Mouse (Mus musculus): ENCODE data around the gene Ndufa6. TPM values are rescaled to one million over a fixed set of nuclear protein-coding genes. Genes with fewer than 3 reads are reported as not detected.

Ndufa6 gene
- polyA plus RNA-seq, 1 experiment from 2014 or later, result 493 TPM

DNA sequence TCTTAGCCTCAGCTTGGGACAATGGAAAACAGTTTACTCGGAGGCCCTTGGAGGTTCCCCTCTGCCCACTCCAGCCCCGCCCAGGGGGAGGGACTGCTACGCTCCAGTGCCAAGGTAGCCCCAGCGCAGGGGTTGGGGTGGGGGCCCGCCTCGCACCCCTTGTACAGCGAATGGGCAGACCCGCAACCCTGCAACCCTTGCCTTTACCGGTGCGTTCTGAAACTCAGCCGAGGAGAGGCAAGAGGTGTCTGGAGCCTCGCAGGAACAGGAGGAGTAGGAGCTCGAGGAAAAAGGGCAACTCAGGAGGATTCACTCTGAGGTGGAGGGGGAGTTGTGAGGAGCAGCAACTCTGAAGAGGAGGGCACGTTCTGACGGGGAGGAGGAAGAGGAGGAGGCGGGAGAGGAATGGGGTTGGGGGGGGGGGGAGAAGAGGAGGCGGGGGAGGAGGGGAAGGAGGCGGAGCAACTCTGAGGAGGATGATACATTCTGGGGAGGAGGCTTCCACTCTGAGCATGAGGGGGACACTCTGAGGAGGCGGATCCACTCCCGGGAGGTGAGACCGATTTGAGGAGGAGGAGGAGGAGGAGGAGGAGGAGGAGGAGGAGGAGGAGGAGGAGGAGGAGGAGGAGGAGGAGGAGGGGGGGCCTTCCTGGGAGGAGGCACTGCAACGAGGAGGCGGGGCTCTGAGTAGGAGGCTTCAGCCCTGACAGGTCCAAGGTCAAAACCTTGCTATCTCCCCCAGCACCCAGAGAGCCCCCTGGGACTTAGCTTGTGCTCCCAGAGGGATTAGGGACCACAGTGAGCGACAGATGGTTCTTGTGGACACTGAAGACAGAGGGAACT, 26.0 kb upstream of the Ndufa6 start, which contains the start of gene Cyp2d22:
Gene Cyp2d22 (minus strand): TSS at position 390 of the 843 bp plus-strand sequence.
- ATAC-seq (peak; percentile 21), DNase-seq (ENCODE audit: low read depth, low spot score) (no peak)
- POLR2A ChIA-PET, result interaction anchor here (0.7 kb wide), 1 partner anchor 9 kb away, joined by 3 read pairs; no protein-coding TSS in a partner anchor
- CTCF ChIA-PET, result no interaction called here
- in situ Hi-C loops (cut with MboI; ENCODE audit: low pct_unique_long_range_greater_than_20kb), result no loop called here
- peaks cover 22% of the 10 kb centered on the region for H3K27me3 ChIP-seq
- TF ChIP-seq CTCF (IDR thresholded peaks at IDR 0.05), result no peak

- ATAC-seq, result no peak
- in situ Hi-C loops (cut with MboI; ENCODE audit: low pct_unique_long_range_greater_than_20kb), result no loop called here
- peaks cover 16% of the 10 kb centered on the region for H3K27me3 ChIP-seq
- CTCF ChIA-PET, result no interaction called here
- POLR2A ChIA-PET, result no interaction called here
- DNase-seq (ENCODE audit: low read depth, low spot score), result no peak
- no peak for TF ChIP-seq CTCF (IDR thresholded peaks at IDR 0.05)
Observed at GRCm38 (mm10) chr15:82379511-82379870, 25.4 kb upstream of the Ndufa6 start.

DNA sequence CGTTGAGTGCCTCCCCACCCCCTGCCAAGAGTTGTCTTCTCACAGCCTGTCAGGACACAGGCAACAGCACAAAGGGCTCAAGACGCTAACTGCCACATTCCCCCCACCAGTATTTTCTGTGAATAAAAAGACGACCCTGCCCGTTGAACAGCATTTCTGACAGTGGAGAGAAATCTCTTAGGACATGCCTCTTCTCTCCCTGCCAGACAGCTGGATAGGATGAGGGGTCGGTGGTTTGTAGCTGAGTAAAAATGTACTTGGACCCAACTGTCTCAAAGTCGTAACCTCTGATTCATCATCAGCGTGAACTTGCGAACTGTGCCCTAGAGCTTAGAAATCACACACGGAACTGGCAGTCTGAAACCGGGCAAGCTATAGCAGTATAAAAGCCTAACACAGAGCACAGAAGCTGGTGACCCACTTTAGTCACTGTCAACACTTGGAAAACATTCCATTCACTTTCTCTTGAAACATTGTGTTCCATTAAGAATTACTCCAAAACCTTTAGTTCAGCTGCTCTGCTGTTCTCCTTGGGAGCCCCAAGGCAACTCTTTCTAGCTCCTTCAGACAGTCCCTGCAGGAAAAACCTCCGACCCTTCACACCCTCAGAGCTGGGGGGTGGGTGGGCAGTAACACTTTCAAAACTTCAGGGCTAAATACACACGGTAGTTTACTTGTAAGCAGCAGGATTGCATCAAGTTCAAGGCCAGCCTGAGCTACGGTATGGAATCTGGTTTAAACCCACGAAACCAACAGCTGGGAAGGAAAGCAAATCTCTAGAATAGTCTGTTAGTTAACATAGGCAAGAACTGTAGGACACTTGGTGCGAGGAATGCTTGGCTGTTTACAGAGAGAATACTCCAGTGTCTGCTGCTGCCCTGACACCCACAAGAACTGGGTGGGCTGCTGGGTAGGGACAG, 24.4 kb upstream of the Ndufa6 start:
- no peak for TF ChIP-seq CTCF (IDR thresholded peaks at IDR 0.05)
- no peak for ATAC-seq
- POLR2A ChIA-PET, result no interaction called here
- in situ Hi-C loops (cut with MboI; ENCODE audit: low pct_unique_long_range_greater_than_20kb), result no loop called here
- H3K27me3 ChIP-seq, result peaks cover 9% of the 10 kb centered on the region
- CTCF ChIA-PET, result no interaction called here
- DNase-seq (ENCODE audit: low read depth, low spot score), result no peak

- no peak for ATAC-seq
- in situ Hi-C loops (cut with MboI; ENCODE audit: low pct_unique_long_range_greater_than_20kb), result no loop called here
- CTCF ChIA-PET, result no interaction called here
- DNase-seq (ENCODE audit: low read depth, low spot score), result no peak
- POLR2A ChIA-PET, result interaction anchor here (1.0 kb wide), 1 partner anchor 44 kb away, joined by 3 read pairs; no protein-coding TSS in a partner anchor
- H3K27me3 ChIP-seq, result peaks cover 7% of the 10 kb centered on the region
- TF ChIP-seq CTCF (IDR thresholded peaks at IDR 0.05), result no peak
Observed at GRCm38 (mm10) chr15:82377701-82378100, 23.6 kb upstream of the Ndufa6 start.

DNA sequence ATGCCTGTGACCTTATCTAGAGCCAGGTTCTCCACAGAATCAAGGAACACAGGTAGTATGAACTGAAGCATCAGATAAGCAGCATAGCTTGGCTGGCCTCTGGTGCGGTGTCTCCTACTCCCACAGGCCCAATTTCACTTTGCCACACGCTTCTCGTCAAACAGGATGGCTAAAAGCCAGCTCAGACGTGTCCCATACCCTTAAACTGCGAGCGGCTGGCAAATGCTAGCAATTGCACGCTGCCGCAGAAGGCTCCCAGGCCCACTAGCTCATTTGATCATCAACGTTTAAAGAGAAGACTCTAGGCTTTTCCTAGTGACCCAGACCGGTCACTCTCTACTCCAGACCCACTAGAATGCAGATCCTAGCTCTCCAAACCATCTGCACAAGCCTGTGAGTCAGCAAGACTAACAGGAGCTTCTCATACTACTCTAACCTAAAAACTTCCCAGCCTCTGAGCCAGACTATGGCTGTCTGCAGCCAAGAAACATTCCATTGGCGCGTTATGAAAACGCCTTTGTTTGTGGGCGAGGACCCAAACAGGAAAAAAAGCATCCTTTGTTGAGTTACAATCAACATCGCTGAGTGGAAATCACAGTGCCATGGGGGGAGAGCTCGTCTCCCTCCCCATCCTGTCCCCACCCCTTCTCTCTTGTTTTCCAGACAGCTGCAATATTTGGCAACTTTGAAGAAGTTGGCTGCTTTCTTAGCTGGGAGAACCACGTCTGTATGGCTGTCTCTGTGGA, 22.4 kb upstream of the Ndufa6 start:
- ChIA-PET POLR2A (interaction anchor here (1.0 kb wide), 1 partner anchor 43 kb away, joined by 3 read pairs; no protein-coding TSS in a partner anchor), CTCF (no interaction called here)
- DNase-seq (ENCODE audit: low read depth, low spot score) (no peak), ATAC-seq (no peak)
- H3K27me3 ChIP-seq, result peaks cover under 1% of the 10 kb centered on the region
- in situ Hi-C loops (cut with MboI; ENCODE audit: low pct_unique_long_range_greater_than_20kb), result no loop called here
- TF ChIP-seq CTCF (IDR thresholded peaks at IDR 0.05), result no peak

GRCm38 (mm10) chr15:82375855-82376254, 21.7 kb upstream of the Ndufa6 start:
- no peak for DNase-seq (ENCODE audit: low read depth, low spot score)
- no peaks in the 10 kb centered on the region for H3K27me3 ChIP-seq
- no peak for TF ChIP-seq CTCF (IDR thresholded peaks at IDR 0.05)
- ChIA-PET CTCF (no interaction called here), POLR2A (no interaction called here)
- in situ Hi-C loops (cut with MboI; ENCODE audit: low pct_unique_long_range_greater_than_20kb), result no loop called here
- no peak for ATAC-seq

- CTCF ChIA-PET, result no interaction called here
Observed at GRCm38 (mm10) chr15:82374437-82374836, 20.3 kb upstream of the Ndufa6 start.

GRCm38 (mm10) chr15:82372991-82373390, 18.9 kb upstream of the Ndufa6 start:
- DNase-seq (ENCODE audit: low read depth, low spot score) (no peak), ATAC-seq (no peak)
- no peaks in the 10 kb centered on the region for H3K27me3 ChIP-seq

More at GRCm38 (mm10) chr15:82374437-82374836, 20.3 kb upstream of the Ndufa6 start:
- in situ Hi-C loops (cut with MboI; ENCODE audit: low pct_unique_long_range_greater_than_20kb), result no loop called here
- POLR2A ChIA-PET, result no interaction called here
- DNase-seq (ENCODE audit: low read depth, low spot score), result no peak
- ATAC-seq, result no peak
- H3K27me3 ChIP-seq, result no peaks in the 10 kb centered on the region
- no peak for TF ChIP-seq CTCF (IDR thresholded peaks at IDR 0.05)

DNA sequence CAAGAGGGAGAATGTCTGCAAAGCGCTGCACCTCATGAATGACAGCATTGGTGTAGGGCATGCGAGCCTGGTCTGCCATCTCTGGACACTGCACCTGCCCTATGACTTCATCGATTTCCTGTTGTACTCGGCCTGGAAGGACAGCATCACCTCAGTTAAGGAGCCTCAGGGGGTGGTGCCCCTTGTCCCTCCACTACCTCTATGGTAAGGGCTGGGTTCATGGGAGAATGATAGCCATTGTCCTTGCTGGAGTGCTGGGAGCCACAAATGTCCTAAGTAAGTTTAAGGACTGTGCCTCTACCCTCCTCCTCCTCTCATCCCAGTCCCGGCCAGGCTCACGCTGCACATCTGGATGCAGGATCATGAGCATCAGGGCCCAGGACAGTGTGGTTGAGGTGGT, 18.3 kb upstream of the Ndufa6 start:
- no peak for TF ChIP-seq CTCF (IDR thresholded peaks at IDR 0.05)
- H3K27me3 ChIP-seq, result no peaks in the 10 kb centered on the region
- POLR2A ChIA-PET, result no interaction called here
- ATAC-seq, result no peak
- in situ Hi-C loops (cut with MboI; ENCODE audit: low pct_unique_long_range_greater_than_20kb), result no loop called here
- DNase-seq (ENCODE audit: low read depth, low spot score), result no peak
- CTCF ChIA-PET, result no interaction called here

More at GRCm38 (mm10) chr15:82372991-82373390, 18.9 kb upstream of the Ndufa6 start:
- no peak for TF ChIP-seq CTCF (IDR thresholded peaks at IDR 0.05)
- ChIA-PET CTCF (no interaction called here), POLR2A (no interaction called here)
- in situ Hi-C loops (cut with MboI; ENCODE audit: low pct_unique_long_range_greater_than_20kb), result no loop called here

DNA sequence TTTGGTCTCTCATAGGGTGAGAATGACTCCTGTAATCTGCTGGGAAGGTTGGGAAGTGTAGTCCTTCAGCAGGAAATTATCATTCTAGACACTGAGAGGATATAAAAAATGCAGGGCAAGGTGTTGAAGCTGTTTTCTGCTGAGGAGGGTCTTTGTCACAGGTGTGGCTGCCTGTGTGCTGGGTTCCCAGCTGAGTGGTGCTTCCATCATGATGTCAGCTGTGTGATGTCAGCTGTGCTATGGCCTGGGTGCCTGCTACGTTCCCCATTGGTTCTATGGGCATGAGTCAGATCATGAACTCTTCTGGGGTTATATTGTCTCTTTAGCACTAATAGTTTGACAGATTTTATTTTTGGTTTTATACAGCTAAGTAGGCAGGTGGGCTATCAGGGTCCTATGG, 14.7 kb upstream of the Ndufa6 start:
- H3K27me3 ChIP-seq, result no peaks in the 10 kb centered on the region
- in situ Hi-C loops (cut with MboI; ENCODE audit: low pct_unique_long_range_greater_than_20kb), result no loop called here
- ChIA-PET POLR2A (no interaction called here), CTCF (interaction anchor here (0.9 kb wide), 1 partner anchor 11 kb away, joined by 3 read pairs; no protein-coding TSS in a partner anchor)
- ATAC-seq (no peak), DNase-seq (ENCODE audit: low read depth, low spot score) (no peak)
- TF ChIP-seq CTCF (IDR thresholded peaks at IDR 0.05), result no peak
